Mouse (Mus musculus): ENCODE data around the gene Gm12394.

DNA sequence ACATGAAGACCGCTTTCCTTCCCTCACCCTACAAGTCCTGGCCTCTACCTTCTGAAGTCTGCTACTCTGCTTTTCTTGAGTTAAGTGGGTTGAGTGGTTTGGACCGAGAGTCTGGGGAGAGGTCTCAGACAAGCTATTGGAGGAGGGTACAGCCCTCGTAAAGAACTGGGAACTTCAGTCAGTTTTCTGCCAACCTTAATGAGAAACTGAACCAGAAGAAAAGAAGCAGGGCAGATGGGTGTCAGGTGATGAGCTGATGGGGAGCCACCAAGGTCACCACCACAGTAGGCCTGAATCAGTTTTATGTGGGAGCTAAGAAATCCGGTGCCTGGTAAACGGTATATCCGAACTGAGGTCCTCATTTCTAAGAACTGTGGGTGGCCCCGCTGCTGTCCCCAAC, 15.6 kb upstream of the Gm12394 start:
- no peak for TF ChIP-seq POLR2A (IDR thresholded peaks at IDR 0.05; ENCODE audit: insufficient read length, low read depth)
- TF ChIP-seq E2F4 (IDR thresholded peaks at IDR 0.05; ENCODE audit: insufficient read depth), result no peak
- TF ChIP-seq TCF3 (IDR thresholded peaks at IDR 0.05; ENCODE audit: insufficient read length, low read depth), result no peak
- no peak for TF ChIP-seq REST (IDR thresholded peaks at IDR 0.05; ENCODE audit: insufficient read depth, insufficient read length)
- TF ChIP-seq SRF (IDR thresholded peaks at IDR 0.05; ENCODE audit: control insufficient read depth, insufficient read length, low read depth), result no peak
- TF ChIP-seq MYOG (IDR thresholded peaks at IDR 0.05; ENCODE audit: control insufficient read depth in 1 of 3, insufficient read depth in 1 of 3, insufficient read length in 2 of 3, low read depth in 2 of 3), result no peak
- TF ChIP-seq MAX (IDR thresholded peaks at IDR 0.05; ENCODE audit: low read depth), result no peak
- no peak for TF ChIP-seq POLR2AphosphoS2 (IDR thresholded peaks at IDR 0.05; ENCODE audit: insufficient read length, low read depth)
- no peak for TF ChIP-seq TCF12 (IDR thresholded peaks at IDR 0.05; ENCODE audit: insufficient read depth, poor library complexity, severe bottlenecking)
- TF ChIP-seq USF1 (IDR thresholded peaks at IDR 0.05; ENCODE audit: low read depth), result no peak
- TF ChIP-seq MYOD1 (IDR thresholded peaks at IDR 0.05; ENCODE audit: control insufficient read depth in 1 of 3, insufficient read length in 2 of 3, low read depth in 2 of 3), result no peak

Measured in myocyte (in vitro differentiated cells).